Mouse (Mus musculus) T-helper 17 cell (primary cell): ENCODE results near the gene Olfr472.
"Not testable (repeated sequence)": the region's sequence is repeated elsewhere in the genome, so short reads cannot be mapped to it uniquely, and the experiment has no call there.

Source experiments
- in situ Hi-C, 2 experiments: fragments of 300-600 bp; cut with MboI, MseI; formaldehyde crosslinking; loops; 1 replicate in 1 of 2; 2 replicates in 1 of 2; pipeline ENCODE4 v1.15.1; 2025; ENCODE audit warnings: high pct_unique_total_duplicates in 2 of 2

Olfr472 gene

GRCm38 (mm10) chr7:107897602-107898001 is at the start of gene Olfr472:
Olfr472 (plus strand) TSS chr7:107897902.
- in situ Hi-C loops, result no loop called here

GRCm38 (mm10) chr7:107930146-107930545 is 32.4 kb downstream of the Olfr472 start, which contains the start of gene Olfr473:
Olfr473 (plus strand) TSS chr7:107930446.
- in situ Hi-C loops, result no loop called here

GRCm38 (mm10) chr7:107952539-107952938 is 54.8 kb downstream of the Olfr472 start:
- in situ Hi-C loops, result not testable (repeated sequence)

GRCm38 (mm10) chr7:107954343-107954742 is 56.6 kb downstream of the Olfr472 start, which contains the start of gene Olfr474:
Olfr474 (plus strand) TSS chr7:107954643.
- in situ Hi-C loops, result no loop called here
